Mouse (Mus musculus) liver, embryonic 14.5 days (tissue): ENCODE measurements around the gene Golga5.

Source experiments
- CTCF ChIP-seq: IDR thresholded peaks from 2 replicates; pipeline ENCODE4 v1.5.1; 2016; ENCODE audit warnings: antibody characterized with exemption, low read depth, control low read depth
- EP300 ChIP-seq: IDR thresholded peaks from 2 replicates; pipeline ENCODE4 v1.6.1; 2016; ENCODE audit warnings: antibody characterized with exemption, low read depth

DNA sequence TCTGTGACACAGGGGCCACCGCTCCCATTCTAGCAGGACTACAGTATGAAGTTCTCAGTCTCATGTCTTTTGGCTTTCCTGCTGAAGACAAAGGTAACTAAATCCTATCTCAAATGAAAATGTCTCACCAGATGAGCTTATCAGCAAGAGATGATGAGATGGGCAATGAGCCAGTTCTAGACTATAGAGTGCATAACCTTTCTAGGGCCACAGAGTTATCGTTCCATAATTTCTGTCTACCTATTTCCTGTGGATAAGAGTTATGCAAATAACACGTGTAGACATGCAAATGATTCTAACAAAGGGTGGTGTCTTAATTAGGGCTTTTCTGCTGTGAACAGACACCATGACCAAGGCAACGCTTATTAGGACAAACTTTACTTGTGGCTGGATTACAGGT, 34.8 kb upstream of the Golga5 start:
- TF ChIP-seq CTCF = no peak
- no peak for TF ChIP-seq EP300
